12 mouse cellular contexts compared by ENCODE assay signal in the genomic region with DNA sequence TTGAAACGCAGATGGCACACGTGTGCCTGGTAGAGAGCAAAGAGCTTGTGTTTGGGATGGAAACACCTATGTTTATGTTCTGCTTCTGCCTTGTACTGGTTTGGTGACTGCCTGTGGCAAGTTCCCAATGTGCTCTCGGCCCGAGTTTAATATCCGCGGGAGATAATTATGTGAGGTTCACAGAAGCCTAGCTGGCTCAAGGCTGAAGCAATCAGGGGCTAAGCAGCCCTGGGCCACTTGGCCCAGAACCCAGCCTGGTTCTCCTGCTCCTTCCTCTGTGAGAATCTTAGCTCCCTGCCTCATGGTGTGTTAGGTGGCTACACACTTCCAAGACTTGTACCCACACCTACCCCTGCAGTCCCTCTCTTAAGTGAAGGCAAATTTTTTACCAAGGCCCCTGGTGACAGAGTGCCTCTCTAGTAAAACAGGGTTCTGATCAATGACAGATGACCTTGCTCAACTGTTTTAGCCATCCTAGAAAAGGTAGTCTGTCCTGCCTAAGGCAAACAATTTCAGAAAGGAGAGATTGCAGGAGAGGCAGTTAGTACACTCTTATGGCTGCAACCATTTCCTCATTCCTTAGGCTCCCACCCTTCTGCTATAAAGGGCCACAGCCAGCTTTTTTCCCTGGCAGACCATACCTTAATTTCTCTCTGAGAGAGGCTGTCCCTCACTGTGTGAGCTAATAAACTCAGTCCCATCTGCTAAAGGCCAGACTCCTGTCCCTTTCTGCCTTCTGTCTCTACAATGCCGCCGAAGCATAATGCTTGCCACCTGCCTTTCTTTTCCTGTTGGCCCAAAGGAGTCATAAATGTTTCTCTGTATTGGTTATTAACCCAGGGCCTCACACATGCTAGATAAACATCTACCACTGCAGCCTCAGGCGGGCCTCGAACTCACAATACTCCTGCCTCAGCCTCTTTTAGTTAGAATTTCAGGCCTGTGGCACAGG.
DNase-seq lines count a peak whose midpoint lies in the region; ATAC-seq and TF ChIP-seq lines count a peak whose summit lies in the region.
"Had no signal": no experiment of that assay in that cellular context is flagged by ENCODE, and none has a peak within 500 bp of the region (broad histone marks: within the 10 kb centered on the region; RNA-seq: fewer than 3 reads in every experiment).

No protein-coding gene starts in this region.

- no peaks in the 10 kb centered on the region for H3K36me3 ChIP-seq in lung, postnatal 0 days (ENCODE audit: insufficient read depth, low read length)
- H3K36me3 ChIP-seq in intestine, embryonic 16.5 days (ENCODE audit: control insufficient read depth, insufficient read depth, low read length): no peaks in the 10 kb centered on the region
- H3K36me3 ChIP-seq in stomach, postnatal 0 days (ENCODE audit: control insufficient read depth, insufficient read depth, low read length): no peaks in the 10 kb centered on the region
- no peaks in the 10 kb centered on the region for H3K36me3 ChIP-seq in midbrain, embryonic 14.5 days (ENCODE audit: control insufficient read depth, insufficient read depth, low read length)
- H3K36me3 ChIP-seq: embryonic facial prominence, embryonic 15.5 days; G1E; neural tube, embryonic 13.5 days had no signal

- H3K9ac ChIP-seq in lung, postnatal 0 days (replicated peaks; ENCODE audit: low read depth): no peak overlapping the region
- no peak overlapping the region for H3K9ac ChIP-seq in intestine, embryonic 16.5 days (ENCODE audit: low read depth, low read length)
- H3K9ac ChIP-seq in stomach, postnatal 0 days (ENCODE audit: low read length): no peak overlapping the region
- no peak overlapping the region for H3K9ac ChIP-seq in midbrain, embryonic 14.5 days (replicated peaks; ENCODE audit: low read length)
- H3K9ac ChIP-seq: embryonic facial prominence, embryonic 15.5 days; neural tube, embryonic 13.5 days had no signal

- 63% methylated on average over 10 of the region's 10 CpGs for WGBS in lung, postnatal 0 days
- WGBS in intestine, embryonic 16.5 days: 56% methylated on average over 10 of the region's 10 CpGs
- WGBS in stomach, postnatal 0 days: 55% methylated on average over 10 of the region's 10 CpGs
- 84% methylated on average over 10 of the region's 10 CpGs for WGBS in midbrain, embryonic 14.5 days

- no peak for TF ChIP-seq EP300 in lung, postnatal 0 days (IDR thresholded peaks at IDR 0.05)
- TF ChIP-seq EP300 in stomach, postnatal 0 days (optimal IDR thresholded peaks at IDR 0.05): no peak

- peak; percentile 60 for ATAC-seq in lung, postnatal 0 days
- ATAC-seq in intestine, embryonic 16.5 days: peak; percentile 65
- ATAC-seq in stomach, postnatal 0 days (ENCODE audit: low FRiP score, low TSS enrichment): peak; percentile 61
- no peak for ATAC-seq in midbrain, embryonic 14.5 days (ENCODE audit: low FRiP score, low TSS enrichment)
- ATAC-seq: activated CD4-positive, CD25-positive, alpha-beta regulatory T cell, adult 4 months had no signal

- H3K4me2 ChIP-seq in lung, postnatal 0 days (replicated peaks; ENCODE audit: low read depth, low read length): no peak overlapping the region
- no peak overlapping the region for H3K4me2 ChIP-seq in intestine, embryonic 16.5 days (ENCODE audit: low read depth, low read length)
- H3K4me2 ChIP-seq in stomach, postnatal 0 days (replicated peaks; ENCODE audit: low read depth): no peak overlapping the region
- H3K4me2 ChIP-seq in midbrain, embryonic 14.5 days (ENCODE audit: low read length): no peak overlapping the region
- H3K4me2 ChIP-seq: embryonic facial prominence, embryonic 15.5 days; neural tube, embryonic 13.5 days had no signal

- H3K4me3 ChIP-seq in gastrocnemius, adult 2 months: no peak overlapping the region
- H3K4me3 ChIP-seq in lung, postnatal 0 days (ENCODE audit: low read depth, low read length): no peak overlapping the region
- no peak overlapping the region for H3K4me3 ChIP-seq in intestine, embryonic 16.5 days (ENCODE audit: low read length)
- no peak overlapping the region for H3K4me3 ChIP-seq in stomach, postnatal 0 days (ENCODE audit: low read depth, low read length)
- no peak overlapping the region for H3K4me3 ChIP-seq in midbrain, embryonic 14.5 days (replicated peaks; ENCODE audit: low read depth, low read length)
- H3K4me3 ChIP-seq: embryonic facial prominence, embryonic 15.5 days; neural tube, embryonic 13.5 days had no signal

- TF ChIP-seq CTCF in gastrocnemius, adult 2 months (IDR thresholded peaks at IDR 0.05): no peak
- no peak for TF ChIP-seq CTCF in lung, postnatal 0 days (IDR thresholded peaks at IDR 0.05)
- no peak for TF ChIP-seq CTCF in stomach, postnatal 0 days (IDR thresholded peaks at IDR 0.05; ENCODE audit: low read depth)

- no peak for DNase-seq in gastrocnemius, adult 2 months
- no peak for DNase-seq in gastrocnemius, adult 8-10 months (ENCODE audit: low spot score in 2 of 2)
- DNase-seq in lung, postnatal 0 days (ENCODE audit: low spot score): peak; percentile 58
- DNase-seq in lung, postnatal 4 days: no peak
- peak; percentile 34 for DNase-seq in stomach, postnatal 0 days (ENCODE audit: low spot score)
- DNase-seq in layer of hippocampus, adult 9-10 months (ENCODE audit: low spot score): no peak
- DNase-seq in midbrain, embryonic 14.5 days: no peak

- intact Hi-C loops in gastrocnemius, adult 2 months (cut with DNase I): no loop called here

- no peaks in the 10 kb centered on the region for H3K27me3 ChIP-seq in lung, postnatal 0 days (replicated peaks; ENCODE audit: insufficient read depth, low read length)
- no peaks in the 10 kb centered on the region for H3K27me3 ChIP-seq in intestine, embryonic 16.5 days (replicated peaks; ENCODE audit: control insufficient read depth, insufficient read depth, low read length)
- H3K27me3 ChIP-seq in stomach, postnatal 0 days (ENCODE audit: control insufficient read depth, insufficient read depth, low read length): no peaks in the 10 kb centered on the region
- H3K27me3 ChIP-seq in midbrain, embryonic 14.5 days (ENCODE audit: control insufficient read depth, insufficient read depth, low read length): no peaks in the 10 kb centered on the region
- H3K27me3 ChIP-seq: embryonic facial prominence, embryonic 15.5 days; neural tube, embryonic 13.5 days had no signal

- H3K27ac ChIP-seq in gastrocnemius, adult 2 months: peak overlapping the region; percentile 43
- peak overlapping the region; percentile 48 for H3K27ac ChIP-seq in lung, postnatal 0 days (ENCODE audit: low read length)
- peak overlapping the region; percentile 79 for H3K27ac ChIP-seq in intestine, embryonic 16.5 days (ENCODE audit: low read length)
- H3K27ac ChIP-seq in stomach, postnatal 0 days (replicated peaks): peak overlapping the region; percentile 81
- no peak overlapping the region for H3K27ac ChIP-seq in midbrain, embryonic 14.5 days (replicated peaks; ENCODE audit: low read depth, low read length)
- H3K27ac ChIP-seq: embryonic facial prominence, embryonic 15.5 days; neural tube, embryonic 13.5 days had no signal

- H3K4me1 ChIP-seq in lung, postnatal 0 days (ENCODE audit: insufficient read depth, low read depth, low read length): no peaks in the 10 kb centered on the region
- peaks cover 15% of the 10 kb centered on the region for H3K4me1 ChIP-seq in intestine, embryonic 16.5 days (ENCODE audit: control insufficient read depth, insufficient read depth, low read length)
- no peaks in the 10 kb centered on the region; the same call in 1 of the 2 replicates for H3K4me1 ChIP-seq in stomach, postnatal 0 days (replicated peaks; ENCODE audit: control insufficient read depth, insufficient read depth)
- H3K4me1 ChIP-seq in midbrain, embryonic 14.5 days (ENCODE audit: control insufficient read depth, insufficient read depth, low read length): no peaks in the 10 kb centered on the region

- H3K9me3 ChIP-seq in lung, postnatal 0 days (ENCODE audit: low read length): no peaks in the 10 kb centered on the region
- no peaks in the 10 kb centered on the region for H3K9me3 ChIP-seq in intestine, embryonic 16.5 days (ENCODE audit: control insufficient read depth, low read length)
- no peaks in the 10 kb centered on the region for H3K9me3 ChIP-seq in stomach, postnatal 0 days (ENCODE audit: control insufficient read depth, low read length)
- H3K9me3 ChIP-seq in midbrain, embryonic 14.5 days (ENCODE audit: control insufficient read depth, low read length): no peaks in the 10 kb centered on the region
- H3K9me3 ChIP-seq: embryonic facial prominence, embryonic 15.5 days; G1E; neural tube, embryonic 13.5 days had no signal

Comparison
In these comparisons a context has a peak if more than half of its experiments do, and no peak if none do; other contexts are left out.
1. DNase-seq: peak in lung, postnatal 0 days (single experiment) and stomach, postnatal 0 days (single experiment); none in gastrocnemius, adult 2 months (single experiment), gastrocnemius, adult 8-10 months (0 of 2), lung, postnatal 4 days (0 of 2), layer of hippocampus, adult 9-10 months (single experiment) and midbrain, embryonic 14.5 days (single experiment).